Comparison of ENCODE assay signal across 10 mouse cellular contexts in genomic region chr11:51032851-51033250, GRCm38 (mm10). TPM values are rescaled to one million over a fixed set of nuclear protein-coding genes. Genes with fewer than 3 reads are reported as not detected.
DNase-seq lines count a peak whose midpoint lies in the region; ATAC-seq and TF ChIP-seq lines count a peak whose summit lies in the region.
"Had no signal": no experiment of that assay in that cellular context is flagged by ENCODE, and none has a peak within 500 bp of the region (broad histone marks: within the 10 kb centered on the region; RNA-seq: fewer than 3 reads in every experiment).

No protein-coding gene starts in this region.

- DNase-seq in heart, adult 2 months, result no peak
- DNase-seq in heart, embryonic 10.5 days (ENCODE audit: low spot score), result no peak
- peak; percentile 33 for DNase-seq in neural tube, embryonic 10.5 days (ENCODE audit: extremely low spot score, low spot score)
- DNase-seq in lung, embryonic 14.5 days, result peak; percentile 75
- no peak for DNase-seq in Muller cell, postnatal 12 days (ENCODE audit: inconsistent ontology term)
- no peak for DNase-seq in urinary bladder, postnatal 14 days (ENCODE audit: low spot score)

- no peak overlapping the region for H3K27ac ChIP-seq in heart, adult 2 months
- no peak overlapping the region for H3K27ac ChIP-seq in heart, embryonic 10.5 days
- no peak overlapping the region for H3K27ac ChIP-seq in neural tube, embryonic 15.5 days (replicated peaks)
- no peak overlapping the region for H3K27ac ChIP-seq in cortical plate, adult 2 months (ENCODE audit: insufficient read depth, low read length)
- no peak overlapping the region for H3K27ac ChIP-seq in lung, embryonic 14.5 days (ENCODE audit: low read depth)

- peak; percentile 92 for TF ChIP-seq CTCF in heart, adult 2 months (IDR thresholded peaks at IDR 0.05)
- peak; percentile 58 for TF ChIP-seq CTCF in cortical plate, adult 2 months (IDR thresholded peaks at IDR 0.05; ENCODE audit: extremely low read depth, insufficient read depth, low read length)
- TF ChIP-seq CTCF in lung, embryonic 14.5 days (IDR thresholded peaks at IDR 0.05; ENCODE audit: low read depth), result peak; percentile 92

- TF ChIP-seq POLR2A in heart, adult 2 months (IDR thresholded peaks at IDR 0.05; ENCODE audit: insufficient read depth, low read depth, low read length), result no peak
- TF ChIP-seq POLR2A in cortical plate, adult 2 months (IDR thresholded peaks at IDR 0.05; ENCODE audit: extremely low read depth, insufficient read depth, low read length), result no peak

- H3K4me1 ChIP-seq in heart, adult 2 months (ENCODE audit: control insufficient read depth, insufficient read depth, low read length), result no peaks in the 10 kb centered on the region
- H3K4me1 ChIP-seq in heart, embryonic 10.5 days, result no peaks in the 10 kb centered on the region
- no peaks in the 10 kb centered on the region for H3K4me1 ChIP-seq in neural tube, embryonic 15.5 days
- H3K4me1 ChIP-seq in cortical plate, adult 2 months (ENCODE audit: control insufficient read depth, insufficient read depth, low read length), result no peaks in the 10 kb centered on the region
- H3K4me1 ChIP-seq in lung, embryonic 14.5 days (ENCODE audit: insufficient read depth), result no peaks in the 10 kb centered on the region

- intact Hi-C loops in heart, adult 2 months (cut with DNase I), result loop anchor here (1.0 kb wide), 1 partner anchor 93 kb away; no protein-coding TSS in a partner anchor

- no peak overlapping the region for H3K4me2 ChIP-seq in neural tube, embryonic 15.5 days
- no peak overlapping the region for H3K4me2 ChIP-seq in lung, embryonic 14.5 days

- no peak for ATAC-seq in neural tube, embryonic 15.5 days (ENCODE audit: low FRiP score)
- ATAC-seq in lung, embryonic 14.5 days (ENCODE audit: insufficient read depth), result no peak

- no peaks in the 10 kb centered on the region for H3K79me2 ChIP-seq in heart, adult 2 months (replicated peaks; ENCODE audit: control insufficient read depth, insufficient read depth, low read length)

- no peaks in the 10 kb centered on the region for H3K36me3 ChIP-seq in heart, adult 2 months (ENCODE audit: control insufficient read depth, insufficient read depth, low read length)
- no peaks in the 10 kb centered on the region for H3K36me3 ChIP-seq in heart, embryonic 10.5 days
- no peaks in the 10 kb centered on the region for H3K36me3 ChIP-seq in neural tube, embryonic 15.5 days
- H3K36me3 ChIP-seq in lung, embryonic 14.5 days (ENCODE audit: insufficient read depth), result no peaks in the 10 kb centered on the region

- no peak overlapping the region for H3K4me3 ChIP-seq in heart, adult 2 months
- no peak overlapping the region for H3K4me3 ChIP-seq in heart, embryonic 10.5 days
- H3K4me3 ChIP-seq in neural tube, embryonic 15.5 days (replicated peaks), result no peak overlapping the region
- no peak overlapping the region for H3K4me3 ChIP-seq in cortical plate, adult 2 months (ENCODE audit: insufficient read depth, low read length)
- H3K4me3 ChIP-seq in lung, embryonic 14.5 days (ENCODE audit: low read depth, low read length), result no peak overlapping the region

- H3K9ac ChIP-seq in heart, adult 2 months (ENCODE audit: low read depth, low read length), result no peak overlapping the region
- no peak overlapping the region for H3K9ac ChIP-seq in neural tube, embryonic 15.5 days (replicated peaks)
- no peak overlapping the region for H3K9ac ChIP-seq in lung, embryonic 14.5 days

- peaks cover 1% of the 10 kb centered on the region; the same call in 1 of the 2 replicates for H3K27me3 ChIP-seq in heart, adult 2 months (ENCODE audit: control insufficient read depth, insufficient read depth, low read length)
- no peaks in the 10 kb centered on the region for H3K27me3 ChIP-seq in heart, embryonic 10.5 days (ENCODE audit: insufficient read depth, poor library complexity, severe bottlenecking)
- no peaks in the 10 kb centered on the region for H3K27me3 ChIP-seq in neural tube, embryonic 15.5 days (replicated peaks)
- no peaks in the 10 kb centered on the region for H3K27me3 ChIP-seq in lung, embryonic 14.5 days (ENCODE audit: insufficient read depth, low read length)

- no peak for TF ChIP-seq EP300 in heart, adult 2 months (IDR thresholded peaks at IDR 0.05; ENCODE audit: insufficient read depth, low read depth, low read length)

- 15% methylated on average over 1 of the region's 1 CpGs for WGBS in heart, adult 2 months
- 19% methylated on average over 1 of the region's 1 CpGs for WGBS in heart, embryonic 10.5 days
- WGBS in neural tube, embryonic 15.5 days, result 37% methylated on average over 1 of the region's 1 CpGs
- WGBS in lung, embryonic 14.5 days, result 24% methylated on average over 1 of the region's 1 CpGs

- H3K9me3 ChIP-seq in heart, embryonic 10.5 days, result no peaks in the 10 kb centered on the region
- no peaks in the 10 kb centered on the region for H3K9me3 ChIP-seq in neural tube, embryonic 15.5 days (replicated peaks)
- H3K9me3 ChIP-seq in lung, embryonic 14.5 days (ENCODE audit: low read depth, low read length), result no peaks in the 10 kb centered on the region

RNA-seq across cellular contexts. Expression of gene Olfr1375, which starts 15.1 kb away (rescaled TPM):
- not detected for total RNA-seq in heart, adult 2 months (2021)
- polyA plus RNA-seq in heart, adult 2 months (2012; rRNA removed), result not detected in 2 replicates
- not detected in 2 replicates for polyA plus RNA-seq in heart, embryonic 10.5 days (2016; fragmentation: Nextera tagmentation; extraction: Ambion mirVana)
- polyA plus RNA-seq in neural tube, embryonic 15.5 days (2015; fragmentation: Nextera tagmentation; extraction: Ambion mirVana), result not detected in 2 replicates
- polyA plus RNA-seq in cortical plate, adult 2 months (2012; rRNA removed), result not detected in 2 replicates
- not detected in 2 replicates for polyA plus RNA-seq in lung, embryonic 14.5 days (2014; fragmentation: Nextera tagmentation; extraction: Ambion mirVana)
- total RNA-seq: adrenal gland, adult 18-20 months; hematopoietic stem cell, adult 5-6 weeks had no signal

RNA-seq across cellular contexts. Expression of gene Olfr54, which starts 18.8 kb away (rescaled TPM):
- not detected for total RNA-seq in heart, adult 2 months (2021)
- polyA plus RNA-seq in heart, adult 2 months (2012; rRNA removed), result not detected in 2 replicates
- polyA plus RNA-seq in heart, embryonic 10.5 days (2016; fragmentation: Nextera tagmentation; extraction: Ambion mirVana), result not detected in 2 replicates
- polyA plus RNA-seq in neural tube, embryonic 15.5 days (2015; fragmentation: Nextera tagmentation; extraction: Ambion mirVana), result not detected in 2 replicates
- polyA plus RNA-seq in cortical plate, adult 2 months (2012; rRNA removed), result not detected in 2 replicates
- not detected in 2 replicates for polyA plus RNA-seq in lung, embryonic 14.5 days (2014; fragmentation: Nextera tagmentation; extraction: Ambion mirVana)
- total RNA-seq: hematopoietic stem cell, adult 5-6 weeks had no signal

RNA-seq across cellular contexts. Expression of gene Zfp354a, which starts 26.2 kb away (rescaled TPM):
- 1 to 10 TPM; 1.2 to 1.3 TPM for total RNA-seq in heart, adult 2 months (2021)
- 0.86 and 1.3 TPM in 2 replicates for polyA plus RNA-seq in heart, adult 2 months (2012; rRNA removed)
- 6.1 and 7.4 TPM in 2 replicates for polyA plus RNA-seq in heart, embryonic 10.5 days (2016; fragmentation: Nextera tagmentation; extraction: Ambion mirVana)
- 11.3 and 12.0 TPM in 2 replicates for polyA plus RNA-seq in neural tube, embryonic 15.5 days (2015; fragmentation: Nextera tagmentation; extraction: Ambion mirVana)
- 10.0 and 10.2 TPM in 2 replicates for polyA plus RNA-seq in cortical plate, adult 2 months (2012; rRNA removed)
- 7.8 and 8.4 TPM in 2 replicates for polyA plus RNA-seq in lung, embryonic 14.5 days (2014; fragmentation: Nextera tagmentation; extraction: Ambion mirVana)

RNA-seq across cellular contexts. Expression of gene Olfr51, which starts 29.5 kb away (rescaled TPM):
- not detected for total RNA-seq in heart, adult 2 months (2021)
- not detected in 2 replicates for polyA plus RNA-seq in heart, adult 2 months (2012; rRNA removed)
- not detected in 2 replicates for polyA plus RNA-seq in heart, embryonic 10.5 days (2016; fragmentation: Nextera tagmentation; extraction: Ambion mirVana)
- polyA plus RNA-seq in neural tube, embryonic 15.5 days (2015; fragmentation: Nextera tagmentation; extraction: Ambion mirVana), result not detected in 2 replicates
- polyA plus RNA-seq in cortical plate, adult 2 months (2012; rRNA removed), result not detected in 2 replicates
- polyA plus RNA-seq in lung, embryonic 14.5 days (2014; fragmentation: Nextera tagmentation; extraction: Ambion mirVana), result not detected in 2 replicates
- total RNA-seq: adrenal gland, adult 18-20 months; hematopoietic stem cell, adult 5-6 weeks had no signal

RNA-seq across cellular contexts. Expression of gene Olfr1377, which starts 51.1 kb away (rescaled TPM):
- total RNA-seq in heart, adult 2 months (2021), result not detected
- polyA plus RNA-seq in heart, adult 2 months (2012; rRNA removed), result not detected in 2 replicates
- polyA plus RNA-seq in heart, embryonic 10.5 days (2016; fragmentation: Nextera tagmentation; extraction: Ambion mirVana), result not detected in 2 replicates
- not detected in 2 replicates for polyA plus RNA-seq in neural tube, embryonic 15.5 days (2015; fragmentation: Nextera tagmentation; extraction: Ambion mirVana)
- polyA plus RNA-seq in cortical plate, adult 2 months (2012; rRNA removed), result not detected in 2 replicates
- not detected in 2 replicates for polyA plus RNA-seq in lung, embryonic 14.5 days (2014; fragmentation: Nextera tagmentation; extraction: Ambion mirVana)
- total RNA-seq: adrenal gland, adult 18-20 months; hematopoietic stem cell, adult 5-6 weeks had no signal

Comparison
In these comparisons a context has a peak if more than half of its experiments do, and no peak if none do; other contexts are left out.
1. DNase-seq: peak in neural tube, embryonic 10.5 days (single experiment) and lung, embryonic 14.5 days (single experiment); none in heart, adult 2 months (0 of 2), heart, embryonic 10.5 days (single experiment), Muller cell, postnatal 12 days (single experiment) and urinary bladder, postnatal 14 days (single experiment).
2. Peak in every context shown above with its lines, with median percentiles within 50 percentile points of each other: CTCF ChIP-seq.